ENCODE assay signal across 14 mouse cellular contexts in genomic region chr10:31632005-31632404, GRCm38 (mm10). TPM values are rescaled to one million over a fixed set of nuclear protein-coding genes. Genes with fewer than 3 reads are reported as not detected.
A peak's percentile ranks its signal among the peaks of the same experiment; 100 is the strongest.
DNase-seq lines count a peak whose midpoint lies in the region; ATAC-seq and TF ChIP-seq lines count a peak whose summit lies in the region.
"Had no signal": no experiment of that assay in that cellular context is flagged by ENCODE, and none has a peak within 500 bp of the region (broad histone marks: within the 10 kb centered on the region; RNA-seq: fewer than 3 reads in every experiment).

No protein-coding gene starts in this region.

- H3K36me3 ChIP-seq in heart, embryonic 11.5 days (ENCODE audit: control insufficient read depth, insufficient read depth, low read length) = no peaks in the 10 kb centered on the region
- H3K36me3 ChIP-seq in lung, embryonic 14.5 days (ENCODE audit: insufficient read depth) = no peaks in the 10 kb centered on the region
- H3K36me3 ChIP-seq in lung, postnatal 0 days (ENCODE audit: insufficient read depth, low read length) = no peaks in the 10 kb centered on the region
- no peaks in the 10 kb centered on the region for H3K36me3 ChIP-seq in embryonic facial prominence, embryonic 14.5 days (ENCODE audit: control insufficient read depth, insufficient read depth, low read length)
- H3K36me3 ChIP-seq in hindbrain, embryonic 14.5 days (replicated peaks; ENCODE audit: control insufficient read depth, insufficient read depth) = no peaks in the 10 kb centered on the region
- H3K36me3 ChIP-seq: forebrain, embryonic 10.5 days; neural tube, embryonic 12.5 days; stomach, embryonic 15.5 days had no signal

- WGBS in heart, embryonic 11.5 days (ENCODE audit: insufficient replicate concordance) = 86% methylated on average over 1 of the region's 1 CpGs
- WGBS in lung, embryonic 14.5 days = 73% methylated on average over 1 of the region's 1 CpGs
- WGBS in lung, postnatal 0 days = 71% methylated on average over 1 of the region's 1 CpGs
- WGBS in embryonic facial prominence, embryonic 14.5 days = 63% methylated on average over 1 of the region's 1 CpGs
- WGBS in hindbrain, embryonic 14.5 days = 87% methylated on average over 1 of the region's 1 CpGs

- no peak overlapping the region for H3K4me2 ChIP-seq in heart, embryonic 11.5 days
- H3K4me2 ChIP-seq in lung, embryonic 14.5 days = no peak overlapping the region
- no peak overlapping the region for H3K4me2 ChIP-seq in lung, postnatal 0 days (replicated peaks; ENCODE audit: low read depth, low read length)
- H3K4me2 ChIP-seq in embryonic facial prominence, embryonic 14.5 days (ENCODE audit: low read depth, low read length) = no peak overlapping the region
- no peak overlapping the region for H3K4me2 ChIP-seq in hindbrain, embryonic 14.5 days (replicated peaks)
- H3K4me2 ChIP-seq: neural tube, embryonic 12.5 days; stomach, embryonic 15.5 days had no signal

- H3K9ac ChIP-seq in heart, embryonic 11.5 days (ENCODE audit: low read depth, low read length) = no peak overlapping the region
- H3K9ac ChIP-seq in lung, embryonic 14.5 days = no peak overlapping the region
- no peak overlapping the region for H3K9ac ChIP-seq in lung, postnatal 0 days (replicated peaks; ENCODE audit: low read depth)
- H3K9ac ChIP-seq in embryonic facial prominence, embryonic 14.5 days (ENCODE audit: low read depth, low read length) = no peak overlapping the region
- H3K9ac ChIP-seq in hindbrain, embryonic 14.5 days = no peak overlapping the region
- H3K9ac ChIP-seq: neural tube, embryonic 12.5 days; stomach, embryonic 15.5 days had no signal

- no peak overlapping the region for H3K4me3 ChIP-seq in heart, embryonic 11.5 days (ENCODE audit: low read depth, low read length)
- no peak overlapping the region for H3K4me3 ChIP-seq in lung, embryonic 14.5 days (ENCODE audit: low read depth, low read length)
- no peak overlapping the region for H3K4me3 ChIP-seq in lung, postnatal 0 days (ENCODE audit: low read depth, low read length)
- no peak overlapping the region for H3K4me3 ChIP-seq in embryonic facial prominence, embryonic 14.5 days (ENCODE audit: low read depth, low read length)
- H3K4me3 ChIP-seq in hindbrain, embryonic 14.5 days (replicated peaks; ENCODE audit: low read length) = no peak overlapping the region
- H3K4me3 ChIP-seq: forebrain, embryonic 10.5 days; neural tube, embryonic 12.5 days; stomach, embryonic 15.5 days had no signal

- TF ChIP-seq EP300 in lung, postnatal 0 days (IDR thresholded peaks at IDR 0.05) = no peak

- H3K27ac ChIP-seq in heart, embryonic 11.5 days (ENCODE audit: low read depth, low read length) = no peak overlapping the region
- H3K27ac ChIP-seq in lung, embryonic 14.5 days (ENCODE audit: low read depth) = no peak overlapping the region
- H3K27ac ChIP-seq in lung, postnatal 0 days (ENCODE audit: low read length) = no peak overlapping the region
- H3K27ac ChIP-seq in embryonic facial prominence, embryonic 14.5 days (replicated peaks; ENCODE audit: low read depth, low read length) = no peak overlapping the region
- no peak overlapping the region for H3K27ac ChIP-seq in hindbrain, embryonic 14.5 days
- H3K27ac ChIP-seq: forebrain, embryonic 10.5 days; neural tube, embryonic 12.5 days; stomach, embryonic 15.5 days had no signal

- no peaks in the 10 kb centered on the region for H3K9me3 ChIP-seq in heart, embryonic 11.5 days (replicated peaks; ENCODE audit: control insufficient read depth, low read length)
- no peaks in the 10 kb centered on the region for H3K9me3 ChIP-seq in lung, embryonic 14.5 days (ENCODE audit: low read depth, low read length)
- H3K9me3 ChIP-seq in lung, postnatal 0 days (ENCODE audit: low read length) = no peaks in the 10 kb centered on the region
- H3K9me3 ChIP-seq in embryonic facial prominence, embryonic 14.5 days (ENCODE audit: control insufficient read depth, low read length) = no peaks in the 10 kb centered on the region
- H3K9me3 ChIP-seq in hindbrain, embryonic 14.5 days (ENCODE audit: control insufficient read depth, low read length) = no peaks in the 10 kb centered on the region
- H3K9me3 ChIP-seq: forebrain, embryonic 10.5 days; neural tube, embryonic 12.5 days; stomach, embryonic 15.5 days had no signal

- no peaks in the 10 kb centered on the region for H3K4me1 ChIP-seq in heart, embryonic 11.5 days (ENCODE audit: control insufficient read depth, insufficient read depth, low read length)
- no peaks in the 10 kb centered on the region for H3K4me1 ChIP-seq in lung, embryonic 14.5 days (ENCODE audit: insufficient read depth)
- no peaks in the 10 kb centered on the region for H3K4me1 ChIP-seq in lung, postnatal 0 days (ENCODE audit: insufficient read depth, low read depth, low read length)
- H3K4me1 ChIP-seq in embryonic facial prominence, embryonic 14.5 days (ENCODE audit: control insufficient read depth, insufficient read depth, low read length) = no peaks in the 10 kb centered on the region
- no peaks in the 10 kb centered on the region for H3K4me1 ChIP-seq in hindbrain, embryonic 14.5 days (replicated peaks; ENCODE audit: control insufficient read depth, insufficient read depth, low read length)
- H3K4me1 ChIP-seq: forebrain, embryonic 10.5 days; neural tube, embryonic 12.5 days; stomach, embryonic 15.5 days had no signal

- intact Hi-C loops in heart, postnatal 10 days (cut with DNase I) = no loop called here

- ATAC-seq in heart, embryonic 11.5 days (replicated peaks; ENCODE audit: insufficient number of reproducible peaks, low FRiP score, low TSS enrichment) = no peak
- no peak for ATAC-seq in lung, embryonic 14.5 days (ENCODE audit: insufficient read depth)
- no peak for ATAC-seq in lung, postnatal 0 days
- no peak for ATAC-seq in embryonic facial prominence, embryonic 14.5 days (ENCODE audit: low read depth)
- ATAC-seq in hindbrain, embryonic 14.5 days (ENCODE audit: low FRiP score) = no peak
- ATAC-seq: midbrain, embryonic 16.5 days had no signal

- DNase-seq in heart, postnatal 10 days = peak; percentile 11 to 13
- DNase-seq in lung, embryonic 14.5 days = peak; percentile 32
- DNase-seq in lung, postnatal 0 days (ENCODE audit: low spot score) = no peak
- DNase-seq in cerebellum, adult 11-12 months = peak; percentile 36
- peak; percentile 67 for DNase-seq in embryonic facial prominence, embryonic 14.5 days (ENCODE audit: low spot score)
- DNase-seq in right cerebral cortex, postnatal 10 days (ENCODE audit: low spot score in 2 of 2) = no peak
- no peak for DNase-seq in hindbrain, embryonic 14.5 days (ENCODE audit: low spot score)
- DNase-seq: thymus, postnatal 14 days had no signal

- TF ChIP-seq CTCF in lung, embryonic 14.5 days (IDR thresholded peaks at IDR 0.05; ENCODE audit: low read depth) = no peak
- TF ChIP-seq CTCF in lung, postnatal 0 days (IDR thresholded peaks at IDR 0.05) = no peak

- no peaks in the 10 kb centered on the region for H3K27me3 ChIP-seq in heart, embryonic 11.5 days (ENCODE audit: control insufficient read depth, insufficient read depth, low read length)
- no peaks in the 10 kb centered on the region for H3K27me3 ChIP-seq in lung, embryonic 14.5 days (ENCODE audit: insufficient read depth, low read length)
- no peaks in the 10 kb centered on the region for H3K27me3 ChIP-seq in lung, postnatal 0 days (replicated peaks; ENCODE audit: insufficient read depth, low read length)
- H3K27me3 ChIP-seq in embryonic facial prominence, embryonic 14.5 days (replicated peaks; ENCODE audit: control insufficient read depth, insufficient read depth, low read length) = no peaks in the 10 kb centered on the region
- no peaks in the 10 kb centered on the region for H3K27me3 ChIP-seq in hindbrain, embryonic 14.5 days (ENCODE audit: control insufficient read depth, insufficient read depth, low read length)
- H3K27me3 ChIP-seq: CH12.LX; neural tube, embryonic 12.5 days; stomach, embryonic 15.5 days had no signal

RNA-seq across cellular contexts. Expression of gene Rnf217, which starts 23.0 kb away (rescaled TPM):
- total RNA-seq in heart, postnatal 10 days (2021) = 1 to 10 TPM; 4.5 to 4.8 TPM
- polyA plus RNA-seq in heart, embryonic 11.5 days (2014; fragmentation: Nextera tagmentation; extraction: Ambion mirVana) = 1.3 and 1.6 TPM in 2 replicates
- 2.4 and 2.8 TPM in 2 replicates for polyA plus RNA-seq in lung, embryonic 14.5 days (2014; fragmentation: Nextera tagmentation; extraction: Ambion mirVana)
- polyA plus RNA-seq in lung, postnatal 0 days (2015; fragmentation: Nextera tagmentation; extraction: Ambion mirVana) = 1.6 TPM in 2 replicates
- polyA plus RNA-seq in embryonic facial prominence, embryonic 14.5 days (2014; fragmentation: Nextera tagmentation; extraction: Ambion mirVana) = 3.3 and 3.8 TPM in 2 replicates
- 3.2 and 3.4 TPM in 2 replicates for polyA plus RNA-seq in hindbrain, embryonic 14.5 days (2014; fragmentation: Nextera tagmentation; extraction: Ambion mirVana)
- total RNA-seq: CH12.LX had no signal

Comparison
In these comparisons a context has a peak if more than half of its experiments do, and no peak if none do; other contexts are left out.
1. DNase-seq: peak in heart, postnatal 10 days (2 of 2), lung, embryonic 14.5 days (single experiment), cerebellum, adult 11-12 months (single experiment) and embryonic facial prominence, embryonic 14.5 days (single experiment); none in lung, postnatal 0 days (single experiment), right cerebral cortex, postnatal 10 days (0 of 2) and hindbrain, embryonic 14.5 days (single experiment).